Mouse (Mus musculus) ES-E14 (cell line): ENCODE data around the gene Ipo7. TPM values are rescaled to one million over a fixed set of nuclear protein-coding genes. Genes with fewer than 3 reads are reported as not detected.

Experiments used
- DNase-seq: peaks from one replicate; pipeline ENCODE4 v3.0.0-alpha.2; 2013; ENCODE audit warnings: low read depth, low spot score
- H3K27ac ChIP-seq: 2 replicates; pipeline ENCODE4 v1.5.1; 2012; ENCODE audit warnings: low read depth, mild to moderate bottlenecking, low read length, moderate library complexity, mixed read lengths; ENCODE audit not compliant: poor library complexity, insufficient read depth, severe bottlenecking
- H3K36me3 ChIP-seq: 2 replicates; pipeline ENCODE4 v1.6.1; 2012; ENCODE audit warnings: mild to moderate bottlenecking, low read length, moderate library complexity, mixed read lengths; ENCODE audit not compliant: control insufficient read depth, poor library complexity, insufficient read depth, severe bottlenecking
- H3K4me1 ChIP-seq, 2 experiments: fragments of 150-350 bp in 1 of 2; sonication (generic) in 1 of 2; 2 replicates each; pipeline ENCODE4 v1.6.1; 2012; ENCODE audit warnings: low read length in 2 of 2, mild to moderate bottlenecking in 1 of 2, mixed read lengths in 1 of 2; ENCODE audit not compliant: control insufficient read depth in 2 of 2, insufficient read depth in 2 of 2, poor library complexity in 1 of 2
- H3K4me3 ChIP-seq, 2 experiments: fragments of 150-350 bp in 1 of 2; sonication (generic) in 1 of 2; 2 replicates each; pipeline ENCODE4 v1.5.1; 2012; ENCODE audit warnings: low read length in 2 of 2, low read depth in 1 of 2, mild to moderate bottlenecking in 1 of 2, mixed read lengths in 1 of 2; ENCODE audit not compliant: insufficient read depth in 1 of 2, poor library complexity in 1 of 2, severe bottlenecking in 1 of 2
- H3K9ac ChIP-seq: 2 replicates; pipeline ENCODE4 v1.6.1; 2012; ENCODE audit warnings: low read depth, mild to moderate bottlenecking, low read length, mixed read lengths; ENCODE audit not compliant: poor library complexity, insufficient read depth, severe bottlenecking
- H3K9me3 ChIP-seq: fragments of 150-350 bp; sonication (generic); 2 replicates; pipeline ENCODE4 v1.6.1; 2012; ENCODE audit warnings: low read depth, mild to moderate bottlenecking, low read length; ENCODE audit not compliant: control insufficient read depth, insufficient read depth
- CHD2 ChIP-seq: IDR thresholded peaks from 2 replicates; pipeline ENCODE4 v1.6.1; 2014; ENCODE audit warnings: mild to moderate bottlenecking, low read depth, low read length, inconsistent platforms
- HCFC1 ChIP-seq: IDR thresholded peaks from 2 replicates; pipeline ENCODE4 v1.6.1; 2012; ENCODE audit warnings: low read length, inconsistent platforms, borderline replicate concordance; ENCODE audit not compliant: insufficient read depth
- MAFK ChIP-seq: IDR thresholded peaks from 2 replicates; pipeline ENCODE4 v1.6.1; 2014; ENCODE audit warnings: mild to moderate bottlenecking, low read depth, low read length, inconsistent platforms; ENCODE audit not compliant: insufficient read depth
- ZC3H11A ChIP-seq: IDR thresholded peaks from 2 replicates; pipeline ENCODE4 v1.6.1; 2012; ENCODE audit warnings: low read depth, mild to moderate bottlenecking, inconsistent platforms, low read length, borderline replicate concordance
- ZNF384 ChIP-seq: IDR thresholded peaks from 2 replicates; pipeline ENCODE4 v1.6.1; 2012; ENCODE audit warnings: low read depth, low read length, inconsistent platforms
- in situ Hi-C, 2 experiments: fragments of 600-800 bp; cut with MboI; formaldehyde crosslinking; loops; one replicate each; pipeline ENCODE4 v1.15.1; 2025; ENCODE audit warnings: low sequenced_read_pairs in 2 of 2, inconsistent platforms in 1 of 2; ENCODE audit not compliant: unreplicated experiment in 2 of 2
- total RNA-seq: library from RNA; depleted of rRNA; stranded (reverse); fragments of 300-350 nt; gene quantifications from 2 replicates; pipeline ENCODE4 v1.2.3, GENCODE M21; 2012

The Ipo7 gene
- total RNA-seq, 1 experiment, result 161 TPM

- Histone ChIP-seq H3K4me1 (peaks cover 0 to 2% of the 10 kb centered on the region in 2 experiments; a peak in 2 of 4 replicates), H3K27ac (no peak overlapping the region), H3K9me3 (no peaks in the 10 kb centered on the region), H3K9ac (no peak overlapping the region), H3K36me3 (no peaks in the 10 kb centered on the region), H3K4me3 (no peak overlapping the region)
- TF ChIP-seq ZNF384 (no peak), ZC3H11A (no peak), CHD2 (no peak), MAFK (no peak), HCFC1 (no peak)
- DNase-seq, result no peak
- in situ Hi-C loops, result no loop called here
Measured at GRCm38 (mm10) chr7:110008513-110008912, 9.6 kb upstream of the Ipo7 start.

DNA sequence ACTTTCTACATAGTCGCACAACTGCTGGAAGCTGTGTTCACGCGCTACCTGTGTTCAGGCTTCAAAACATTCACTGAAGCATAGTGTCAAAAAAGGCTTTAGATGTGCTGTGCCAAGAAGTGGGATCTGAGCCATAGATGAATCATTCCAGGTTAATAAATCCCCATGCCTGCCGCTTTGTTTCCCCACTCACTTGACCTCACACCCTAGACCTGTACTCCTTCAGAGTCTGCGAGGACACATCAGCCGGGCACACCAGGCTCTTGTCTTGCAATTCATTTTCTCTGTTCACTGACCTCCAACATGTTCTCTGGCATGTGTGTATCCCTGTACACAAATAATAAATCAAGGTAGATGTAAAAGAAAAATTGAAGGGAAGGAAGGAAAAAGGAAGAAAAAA is 9.0 kb upstream of the Ipo7 start:
- Histone ChIP-seq H3K4me3 (no peak overlapping the region), H3K9me3 (no peaks in the 10 kb centered on the region), H3K4me1 (peaks cover 0 to 2% of the 10 kb centered on the region in 2 experiments; a peak in 2 of 4 replicates), H3K36me3 (no peaks in the 10 kb centered on the region), H3K9ac (no peak overlapping the region), H3K27ac (no peak overlapping the region)
- no peak for DNase-seq
- in situ Hi-C loops, result no loop called here
- TF ChIP-seq HCFC1 (no peak), CHD2 (no peak)

GRCm38 (mm10) chr7:110011417-110011816 is 6.7 kb upstream of the Ipo7 start:
- no peaks in the 10 kb centered on the region for H3K9me3 ChIP-seq
- DNase-seq, result no peak
- no peak overlapping the region for H3K27ac ChIP-seq
- TF ChIP-seq HCFC1, result no peak
- TF ChIP-seq ZC3H11A, result no peak
- TF ChIP-seq MAFK, result no peak
- no peak for TF ChIP-seq CHD2
- no peak for TF ChIP-seq ZNF384
- H3K4me1 ChIP-seq, result no peaks in the 10 kb centered on the region; a peak in 1 of 4 replicates
- no peak overlapping the region for H3K4me3 ChIP-seq
- no peak overlapping the region for H3K9ac ChIP-seq
- in situ Hi-C loops, result no loop called here
- H3K36me3 ChIP-seq, result no peaks in the 10 kb centered on the region

DNA sequence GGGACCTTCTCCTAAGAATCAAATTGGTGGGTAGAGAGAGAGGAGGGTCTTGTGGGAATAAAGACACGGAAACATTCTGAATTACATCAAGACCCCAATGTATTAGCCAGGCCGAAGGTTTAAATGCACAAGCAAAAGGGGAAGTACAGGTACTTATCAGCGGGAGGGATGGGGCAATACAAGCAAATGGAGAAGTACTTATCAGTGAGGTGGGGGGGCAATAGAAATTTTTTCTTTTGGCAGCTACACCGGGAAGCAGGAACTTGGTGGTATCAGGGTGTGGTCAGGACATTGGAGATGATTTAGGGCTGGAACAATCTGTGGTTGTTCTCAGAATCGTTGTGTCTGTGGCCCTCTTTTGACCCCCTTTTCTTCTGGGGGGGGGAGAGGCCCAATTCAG is 3.8 kb upstream of the Ipo7 start:
- Histone ChIP-seq H3K27ac (no peak overlapping the region), H3K4me1 (peaks cover 0 to 2% of the 10 kb centered on the region in 2 experiments; a peak in 1 of 4 replicates), H3K9me3 (no peaks in the 10 kb centered on the region), H3K36me3 (no peaks in the 10 kb centered on the region), H3K9ac (no peak overlapping the region), H3K4me3 (no peak overlapping the region)
- TF ChIP-seq ZNF384, result no peak
- no peak for TF ChIP-seq HCFC1
- no peak for TF ChIP-seq MAFK
- TF ChIP-seq ZC3H11A, result no peak
- no peak for TF ChIP-seq CHD2
- in situ Hi-C loops, result no loop called here
- no peak for DNase-seq
